Mouse (Mus musculus) E14TG2a.4 (cell line): ENCODE measurements around the gene BC005537.
A peak's percentile ranks its signal among the peaks of the same experiment; 100 is the strongest.
"Not testable (repeated sequence)": the region's sequence is repeated elsewhere in the genome, so short reads cannot be mapped to it uniquely, and the experiment has no call there.

Experiments
- H3K27me3 ChIP-seq: 2 replicates; pipeline ENCODE4 v1.6.1; 2014; ENCODE audit warnings: low read length, control low read depth; ENCODE audit not compliant: insufficient read depth
- H3K36me3 ChIP-seq: 2 replicates; pipeline ENCODE4 v1.6.1; 2014; ENCODE audit warnings: low read length, control low read depth; ENCODE audit not compliant: insufficient read depth
- H3K4me1 ChIP-seq: replicated peaks from 2 replicates; pipeline ENCODE4 v1.6.1; 2014; ENCODE audit warnings: low read depth, low read length, control low read depth
- H3K4me3 ChIP-seq: replicated peaks from 2 replicates; pipeline ENCODE4 v1.5.1; 2014; ENCODE audit warnings: mild to moderate bottlenecking, low read length
- H3K9me3 ChIP-seq: 2 replicates; pipeline ENCODE4 v1.6.1; 2014; ENCODE audit warnings: low read length, control low read depth
- CTCF ChIP-seq: conservative IDR thresholded peaks from 2 replicates; pipeline ENCODE4 v1.5.1; 2014; ENCODE audit warnings: low read length
- NANOG ChIP-seq: IDR thresholded peaks from 2 replicates; pipeline ENCODE4 v1.6.1; 2014; ENCODE audit warnings: borderline replicate concordance, low read length, mixed read lengths
- POU5F1 ChIP-seq: IDR thresholded peaks from 2 replicates; pipeline ENCODE4 v1.6.1; 2014; ENCODE audit warnings: low read length, borderline replicate concordance

Gene BC005537

GRCm38 (mm10) chr13:24801308-24801921 is at the start of gene BC005537:
Gene BC005537 (plus strand): TSS chr13:24801657.
- peaks cover 36% of the 10 kb centered on the region for H3K36me3 ChIP-seq
- TF ChIP-seq NANOG = no peak
- TF ChIP-seq POU5F1 = no peak
- TF ChIP-seq CTCF = no peak
- peak within 1 kb of the TSS; percentile 97 for H3K4me3 ChIP-seq
- no peaks in the 10 kb centered on the region for H3K27me3 ChIP-seq
- H3K9me3 ChIP-seq = no peaks in the 10 kb centered on the region
- H3K4me1 ChIP-seq = peaks cover 44% of the 10 kb centered on the region

GRCm38 (mm10) chr13:24756756-24757155 is 44.7 kb upstream of the BC005537 start:
- Histone ChIP-seq H3K36me3 (peaks cover 86% of the 10 kb centered on the region), H3K4me1 (peaks cover 42% of the 10 kb centered on the region), H3K27me3 (no peaks in the 10 kb centered on the region), H3K4me3 (no peak overlapping the region), H3K9me3 (no peaks in the 10 kb centered on the region)
- no peak for TF ChIP-seq POU5F1
- TF ChIP-seq NANOG = no peak
- no peak for TF ChIP-seq CTCF

GRCm38 (mm10) chr13:24757820-24758564 is 43.5 kb upstream of the BC005537 start:
- Histone ChIP-seq H3K27me3 (no peaks in the 10 kb centered on the region), H3K36me3 (peaks cover 74% of the 10 kb centered on the region), H3K9me3 (no peaks in the 10 kb centered on the region), H3K4me1 (peaks cover 52% of the 10 kb centered on the region), H3K4me3 (no peak overlapping the region)
- TF ChIP-seq POU5F1 (no peak), CTCF (no peak), NANOG (no peak)

GRCm38 (mm10) chr13:24759451-24759850 is 42.0 kb upstream of the BC005537 start:
- no peaks in the 10 kb centered on the region for H3K9me3 ChIP-seq
- peaks cover 50% of the 10 kb centered on the region for H3K4me1 ChIP-seq
- H3K27me3 ChIP-seq = no peaks in the 10 kb centered on the region
- no peak for TF ChIP-seq CTCF
- no peak for TF ChIP-seq NANOG
- no peak for TF ChIP-seq POU5F1
- H3K4me3 ChIP-seq = no peak overlapping the region
- peaks cover 61% of the 10 kb centered on the region for H3K36me3 ChIP-seq

- no peaks in the 10 kb centered on the region for H3K9me3 ChIP-seq
- peak overlapping the region; percentile 98 for H3K4me3 ChIP-seq
- TF ChIP-seq CTCF (no peak), NANOG (no peak), POU5F1 (no peak)
- no peaks in the 10 kb centered on the region for H3K27me3 ChIP-seq
- H3K36me3 ChIP-seq = peaks cover 51% of the 10 kb centered on the region
- H3K4me1 ChIP-seq = peaks cover 44% of the 10 kb centered on the region
Observed at GRCm38 (mm10) chr13:24760351-24760870, 41.0 kb upstream of the BC005537 start.

GRCm38 (mm10) chr13:24761083-24761402 is 40.4 kb upstream of the BC005537 start:
- Histone ChIP-seq H3K36me3 (peaks cover 45% of the 10 kb centered on the region), H3K4me3 (peak overlapping the region; percentile 98), H3K27me3 (no peaks in the 10 kb centered on the region), H3K9me3 (no peaks in the 10 kb centered on the region), H3K4me1 (peaks cover 44% of the 10 kb centered on the region)
- no peak for TF ChIP-seq CTCF
- TF ChIP-seq POU5F1 = no peak
- no peak for TF ChIP-seq NANOG

GRCm38 (mm10) chr13:24761403-24762227 is 39.8 kb upstream of the BC005537 start, which contains the start of gene Gmnn:
Gene Gmnn (minus strand): TSS chr13:24761923.
- H3K27me3 ChIP-seq = no peaks in the 10 kb centered on the region
- peaks cover 44% of the 10 kb centered on the region for H3K4me1 ChIP-seq
- H3K4me3 ChIP-seq = peak within 1 kb of the TSS; percentile 98
- peaks cover 39% of the 10 kb centered on the region for H3K36me3 ChIP-seq
- TF ChIP-seq CTCF (no peak), NANOG (no peak), POU5F1 (no peak)
- H3K9me3 ChIP-seq = no peaks in the 10 kb centered on the region

GRCm38 (mm10) chr13:24762254-24762653 is 39.2 kb upstream of the BC005537 start:
- no peak for TF ChIP-seq CTCF
- no peak for TF ChIP-seq NANOG
- TF ChIP-seq POU5F1 = no peak
- Histone ChIP-seq H3K27me3 (no peaks in the 10 kb centered on the region), H3K9me3 (no peaks in the 10 kb centered on the region), H3K36me3 (peaks cover 33% of the 10 kb centered on the region), H3K4me3 (peak overlapping the region; percentile 98), H3K4me1 (peaks cover 44% of the 10 kb centered on the region)

- peaks cover 10% of the 10 kb centered on the region for H3K4me1 ChIP-seq
- H3K36me3 ChIP-seq = not testable (repeated sequence)
Observed at GRCm38 (mm10) chr13:24767809-24768208, 33.6 kb upstream of the BC005537 start.

GRCm38 (mm10) chr13:24771482-24771881 is 30.0 kb upstream of the BC005537 start:
- H3K9me3 ChIP-seq = peaks cover 49% of the 10 kb centered on the region
- H3K36me3 ChIP-seq, H3K4me3 ChIP-seq, H3K27me3 ChIP-seq, H3K4me1 ChIP-seq: not testable (repeated sequence)

More at GRCm38 (mm10) chr13:24767809-24768208, 33.6 kb upstream of the BC005537 start:
- not testable (repeated sequence) for H3K4me3 ChIP-seq, H3K27me3 ChIP-seq
- peaks cover 35% of the 10 kb centered on the region for H3K9me3 ChIP-seq
